Mouse (Mus musculus) intestine, embryonic 16.5 days (tissue): Measurements from ENCODE around the gene Lcp1. TPM values are rescaled to one million over a fixed set of nuclear protein-coding genes. Genes with fewer than 3 reads are reported as not detected.

ENCODE experiments used
- microRNA-seq: library from miRNA; unstranded; fragments of <30 nt; microRNA quantifications from one replicate; pipeline ENCODE4, GENCODE M21; 2016
- polyA plus RNA-seq: library from polyadenylated mRNA; unstranded; fragments of >200 nt; fragmentation: Nextera tagmentation; extraction: Ambion mirVana; gene quantifications from 2 replicates; pipeline ENCODE4 v1.2.1, GENCODE M21; 2015

Lcp1 gene
- polyA plus RNA-seq, 1 experiment from 2014 or later: 105 TPM

Small RNAs within 50 kb of the gene (microRNA-seq; reads per million reads assigned to microRNA genes)
- not detected for gene Gm44482

Other genes with a start within 250 kb of the Lcp1 start
- gene Lrch1, start 183.2 kb upstream of the Lcp1 start, polyA plus RNA-seq: 9.8 and 9.9 TPM in 2 replicates
- gene Rubcnl, start 115.1 kb upstream of the Lcp1 start, polyA plus RNA-seq: 0.45 and 0.58 TPM in 2 replicates
- 0.05 and 0.07 TPM in 2 replicates for gene Lrrc63, start 220 bp upstream of the Lcp1 start, polyA plus RNA-seq
- 4.7 and 6.8 TPM in 2 replicates for gene Cpb2, start 111.2 kb downstream of the Lcp1 start, polyA plus RNA-seq
- gene Zc3h13, start 153.3 kb downstream of the Lcp1 start, polyA plus RNA-seq: 19.9 and 21.2 TPM in 2 replicates